Mouse (Mus musculus) liver, embryonic 13.5 days (tissue): ENCODE data around the gene C1ql1. TPM values are rescaled to one million over a fixed set of nuclear protein-coding genes. Genes with fewer than 3 reads are reported as not detected.

Experiments
- ATAC-seq: fragments of 200-750 bp; cut with Nextera tagmentation; 2 replicates; pipeline ENCODE4 v1.8.0; 2017; ENCODE audit warnings: low read depth, mild to moderate bottlenecking, moderate number of reproducible peaks, moderate library complexity
- DNase-seq: peaks from one replicate; pipeline ENCODE4 v3.0.0; 2022
- H3K27ac ChIP-seq: fragments of 300-500 bp; sonication (generic); 2 replicates; pipeline ENCODE4 v1.5.1; 2015; ENCODE audit warnings: moderate library complexity, mild to moderate bottlenecking, inconsistent platforms
- H3K27me3 ChIP-seq: fragments of 300-500 bp; sonication (generic); 2 replicates; pipeline ENCODE4 v1.6.1; 2015; ENCODE audit warnings: mild to moderate bottlenecking, inconsistent platforms
- H3K36me3 ChIP-seq: fragments of 300-500 bp; sonication (generic); 2 replicates; pipeline ENCODE4 v1.6.1; 2015; ENCODE audit warnings: mild to moderate bottlenecking, inconsistent platforms
- H3K4me1 ChIP-seq: fragments of 300-500 bp; sonication (generic); replicated peaks from 2 replicates; pipeline ENCODE4 v1.6.1; 2015; ENCODE audit warnings: inconsistent platforms
- H3K4me2 ChIP-seq: fragments of 300-500 bp; sonication (generic); 2 replicates; pipeline ENCODE4 v1.6.1; 2015; ENCODE audit warnings: inconsistent platforms, mild to moderate bottlenecking, moderate library complexity
- H3K4me3 ChIP-seq: fragments of 300-500 bp; sonication (generic); replicated peaks from 2 replicates; pipeline ENCODE4 v1.5.1; 2015; ENCODE audit warnings: mild to moderate bottlenecking, inconsistent platforms
- H3K9ac ChIP-seq: fragments of 300-500 bp; sonication (generic); 2 replicates; pipeline ENCODE4 v1.6.1; 2015; ENCODE audit warnings: mild to moderate bottlenecking, inconsistent platforms
- H3K9me3 ChIP-seq: fragments of 300-500 bp; sonication (generic); replicated peaks from 2 replicates; pipeline ENCODE4 v1.6.1; 2016; ENCODE audit warnings: inconsistent platforms
- WGBS: fragments of 180-500 bp; shearing (Covaris S2); methylation state at CpG from one replicate; pipeline ENCODE4 v1.1.7; 2015; ENCODE audit not compliant: insufficient replicate concordance; 5-methylcytosine and 5-hydroxymethylcytosine counted together
- polyA plus RNA-seq: library from polyadenylated mRNA; unstranded; fragments of >200 nt; fragmentation: Nextera tagmentation; extraction: Ambion mirVana; gene quantifications from 2 replicates; pipeline ENCODE4 v1.2.1, GENCODE M21; 2015

Gene C1ql1
- 0.07 and 0.10 TPM in 2 replicates for polyA plus RNA-seq

DNA sequence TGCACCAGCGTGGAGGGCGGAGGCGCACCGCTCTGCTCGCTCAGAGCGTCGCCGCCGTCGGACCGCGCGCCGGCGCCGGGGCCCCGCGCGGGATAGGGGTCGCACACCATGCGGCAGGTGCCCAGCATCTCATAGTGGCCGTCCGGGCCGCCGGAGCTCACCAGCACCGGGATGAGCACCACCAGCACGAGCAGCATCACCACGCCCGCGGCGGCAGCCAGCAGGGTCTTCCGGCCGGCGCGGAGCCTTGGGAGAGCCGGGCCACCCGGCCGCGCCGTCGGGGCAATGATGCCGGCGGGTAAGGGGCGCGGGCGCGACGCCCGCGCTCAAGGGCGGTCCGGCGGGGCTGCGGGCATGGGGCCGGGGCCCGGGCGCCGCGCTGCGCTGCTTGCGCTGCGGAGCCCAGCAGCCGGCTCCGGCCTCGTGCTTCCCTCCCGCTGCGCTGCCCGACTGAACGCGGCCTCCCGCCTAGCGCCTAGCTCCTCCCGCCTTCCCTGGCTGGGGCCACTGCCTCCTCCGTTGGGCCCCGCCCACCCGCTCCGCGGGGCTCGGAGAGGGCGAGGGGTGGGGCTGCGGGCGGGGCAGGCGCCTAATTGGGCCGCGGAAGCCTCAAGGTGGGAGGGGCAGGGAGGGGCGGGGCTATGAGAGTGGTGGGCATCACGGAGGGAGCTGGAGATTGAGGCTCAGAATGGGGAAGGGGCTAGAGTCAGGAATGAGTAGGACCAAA is at the start of gene C1ql1:
Gene C1ql1 (minus strand): TSS at position 424 of the 727 bp plus-strand sequence.
- ATAC-seq = peak; percentile 90
- peak within 1 kb of the TSS; percentile 43 for H3K4me3 ChIP-seq
- peak within 1 kb of the TSS; percentile 59 for H3K4me2 ChIP-seq
- no peaks in the 10 kb centered on the region for H3K9me3 ChIP-seq
- no peak within 1 kb of the TSS for H3K9ac ChIP-seq
- H3K27me3 ChIP-seq = peaks cover 100% of the 10 kb centered on the region
- H3K4me1 ChIP-seq = peaks cover 48% of the 10 kb centered on the region
- no peaks in the 10 kb centered on the region for H3K36me3 ChIP-seq
- no peak within 1 kb of the TSS for H3K27ac ChIP-seq
- peak; percentile 80 for DNase-seq
- WGBS = 2% methylated on average over 70 of the region's 87 CpGs

DNA sequence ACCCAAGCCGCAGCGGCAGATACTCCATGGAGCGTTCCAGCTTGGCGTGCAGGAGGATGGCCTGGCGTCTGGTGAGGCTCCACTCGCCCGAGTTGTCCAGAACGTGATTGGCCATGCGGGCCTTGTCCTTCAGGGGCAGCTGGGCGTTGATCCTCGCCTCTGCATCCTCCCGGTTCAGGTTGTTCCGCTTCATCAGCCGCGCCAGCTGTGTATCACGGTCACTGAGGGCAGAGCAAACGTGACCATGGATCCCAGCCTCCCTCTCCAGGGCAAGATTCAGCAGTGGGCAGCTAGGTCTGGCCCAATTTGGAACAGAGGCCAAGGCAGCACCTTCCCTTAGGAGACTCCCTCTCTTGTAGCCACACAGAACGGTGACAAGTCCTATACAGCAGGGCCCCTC is 48.5 kb upstream of the C1ql1 start:
- 85% methylated on average over 18 of the region's 18 CpGs for whole genome bisulfite sequencing
- no peak for ATAC-seq
- Histone ChIP-seq H3K9ac (no peak overlapping the region), H3K4me2 (no peak overlapping the region), H3K4me1 (peaks cover 33% of the 10 kb centered on the region), H3K27me3 (peaks cover 29% of the 10 kb centered on the region), H3K27ac (no peak overlapping the region), H3K36me3 (peaks cover 55% of the 10 kb centered on the region), H3K9me3 (no peaks in the 10 kb centered on the region), H3K4me3 (no peak overlapping the region)
- DNase-seq = no peak

DNA sequence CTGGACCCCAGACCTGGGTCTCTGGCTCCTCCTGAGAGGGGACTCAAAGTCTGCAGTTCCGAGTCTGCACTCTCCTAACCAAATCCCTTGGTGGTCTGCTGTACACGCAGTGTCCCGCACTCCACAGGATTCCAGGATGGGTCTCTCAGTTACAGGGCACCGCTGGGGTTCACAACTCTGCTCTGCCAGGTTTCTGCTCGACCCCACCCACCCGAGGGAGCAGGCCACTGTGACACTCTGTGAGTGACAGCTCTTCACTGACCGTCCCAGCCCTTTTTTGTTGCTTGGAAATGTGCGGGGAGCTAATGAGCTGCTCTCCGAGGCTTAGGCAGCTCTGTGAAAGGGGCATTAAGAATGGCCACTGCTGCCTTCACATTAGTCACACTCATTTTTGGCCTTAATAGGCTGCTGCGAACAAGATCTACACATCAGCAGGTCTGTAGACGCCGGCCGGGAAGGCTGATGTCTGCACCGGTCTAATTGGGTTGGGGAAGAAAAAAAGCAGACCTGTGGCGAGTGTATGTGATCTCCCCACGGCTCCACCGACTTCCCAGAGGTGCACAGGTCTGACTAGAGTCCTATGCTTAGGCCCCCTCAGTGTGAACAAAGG is 47.0 kb upstream of the C1ql1 start:
- Histone ChIP-seq H3K4me1 (peaks cover 24% of the 10 kb centered on the region), H3K36me3 (peaks cover 44% of the 10 kb centered on the region), H3K9me3 (no peaks in the 10 kb centered on the region), H3K27ac (no peak overlapping the region), H3K4me3 (no peak overlapping the region), H3K9ac (no peak overlapping the region), H3K4me2 (no peak overlapping the region), H3K27me3 (peaks cover 43% of the 10 kb centered on the region)
- 65% methylated on average over 17 of the region's 17 CpGs for WGBS
- no peak for ATAC-seq
- DNase-seq = no peak

DNA sequence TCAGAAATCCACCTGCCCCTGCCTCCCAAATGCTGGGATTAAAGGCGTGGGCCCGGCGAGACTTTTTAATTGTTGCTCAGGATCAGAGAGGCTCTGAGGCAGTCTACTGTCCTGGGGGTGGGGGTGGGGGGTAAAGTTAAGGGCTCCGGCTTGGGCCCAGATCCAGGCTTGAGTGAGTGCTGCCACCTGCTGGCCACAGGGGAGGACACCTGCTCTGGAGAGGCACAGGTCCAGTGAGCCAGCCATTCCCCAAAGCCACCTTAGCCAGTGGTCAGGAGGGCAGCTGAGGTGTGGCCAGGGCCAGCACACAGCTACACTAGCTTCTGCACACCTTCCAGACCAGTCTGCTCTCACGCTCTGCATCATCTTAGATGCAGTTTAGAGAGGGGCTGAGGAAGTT is 46.5 kb upstream of the C1ql1 start:
- Histone ChIP-seq H3K36me3 (peaks cover 38% of the 10 kb centered on the region), H3K4me1 (peaks cover 19% of the 10 kb centered on the region), H3K4me2 (no peak overlapping the region), H3K27me3 (peaks cover 49% of the 10 kb centered on the region), H3K9ac (no peak overlapping the region), H3K9me3 (no peaks in the 10 kb centered on the region), H3K27ac (no peak overlapping the region), H3K4me3 (no peak overlapping the region)
- WGBS = 7% methylated on average over 5 of the region's 5 CpGs
- DNase-seq (peak; percentile 47), ATAC-seq (0 out of 2 replicates have a peak, but pooled peaks have one; percentile 37)

DNA sequence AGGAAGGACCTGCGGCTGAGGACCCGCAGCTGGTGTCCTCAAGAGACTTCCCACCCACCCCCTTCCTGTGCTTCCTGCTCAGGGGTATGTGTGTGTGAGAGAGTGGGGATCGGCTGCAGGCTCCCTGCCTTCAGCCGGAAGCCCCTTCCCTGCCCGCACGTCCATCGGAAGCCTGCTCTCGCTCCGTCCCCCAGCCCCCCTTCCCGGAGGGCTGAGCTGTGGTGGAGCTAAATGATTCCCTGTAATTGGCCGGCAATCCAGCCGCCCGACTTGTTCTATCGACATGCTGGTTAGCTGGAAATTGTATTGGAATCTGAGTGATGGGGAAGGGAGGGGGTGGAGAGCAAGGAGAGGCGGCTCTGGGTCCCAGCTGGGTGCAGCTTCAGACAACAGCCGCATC is 45.2 kb upstream of the C1ql1 start:
- Histone ChIP-seq H3K4me1 (peaks cover 13% of the 10 kb centered on the region), H3K9me3 (no peaks in the 10 kb centered on the region), H3K4me2 (0 out of 2 replicates have a peak overlapping the region, but pooled peaks have one; percentile 19), H3K4me3 (no peak overlapping the region), H3K27ac (no peak overlapping the region), H3K36me3 (peaks cover 27% of the 10 kb centered on the region), H3K9ac (no peak overlapping the region), H3K27me3 (peaks cover 61% of the 10 kb centered on the region)
- ATAC-seq (no peak), DNase-seq (no peak)
- 5% methylated on average over 16 of the region's 16 CpGs for WGBS

DNA sequence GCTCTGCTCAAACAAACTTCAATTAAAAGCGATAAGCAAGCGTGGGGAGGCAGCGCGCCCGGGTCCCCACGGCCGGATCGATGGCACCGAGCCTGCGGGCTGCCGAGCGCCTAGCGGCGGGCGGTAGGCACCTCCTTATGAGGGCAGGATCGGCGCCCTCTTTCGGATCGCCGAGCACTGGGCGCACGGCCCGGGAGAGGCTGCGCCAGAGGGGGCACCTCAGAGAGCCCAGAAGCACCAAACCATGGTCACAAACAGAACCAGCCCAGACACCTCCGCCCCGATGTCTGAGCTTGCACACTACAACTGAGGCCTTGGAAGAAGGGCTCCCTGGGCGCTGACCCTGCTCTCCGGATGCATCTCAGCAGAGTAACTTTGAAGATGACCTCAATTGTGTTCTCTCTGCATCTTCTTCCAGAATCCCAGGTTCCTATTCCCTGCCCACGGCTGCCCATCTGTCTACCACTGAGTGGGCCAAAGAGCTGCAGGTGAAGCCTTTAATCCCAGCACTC is 43.7 kb upstream of the C1ql1 start:
- Histone ChIP-seq H3K9ac (no peak overlapping the region), H3K4me2 (peak overlapping the region; percentile 56), H3K4me1 (peaks cover 13% of the 10 kb centered on the region), H3K36me3 (peaks cover 12% of the 10 kb centered on the region), H3K9me3 (no peaks in the 10 kb centered on the region), H3K27me3 (peaks cover 65% of the 10 kb centered on the region), H3K4me3 (peak overlapping the region; percentile 32), H3K27ac (no peak overlapping the region)
- ATAC-seq (no peak), DNase-seq (no peak)
- 1% methylated on average over 29 of the region's 29 CpGs for WGBS

DNA sequence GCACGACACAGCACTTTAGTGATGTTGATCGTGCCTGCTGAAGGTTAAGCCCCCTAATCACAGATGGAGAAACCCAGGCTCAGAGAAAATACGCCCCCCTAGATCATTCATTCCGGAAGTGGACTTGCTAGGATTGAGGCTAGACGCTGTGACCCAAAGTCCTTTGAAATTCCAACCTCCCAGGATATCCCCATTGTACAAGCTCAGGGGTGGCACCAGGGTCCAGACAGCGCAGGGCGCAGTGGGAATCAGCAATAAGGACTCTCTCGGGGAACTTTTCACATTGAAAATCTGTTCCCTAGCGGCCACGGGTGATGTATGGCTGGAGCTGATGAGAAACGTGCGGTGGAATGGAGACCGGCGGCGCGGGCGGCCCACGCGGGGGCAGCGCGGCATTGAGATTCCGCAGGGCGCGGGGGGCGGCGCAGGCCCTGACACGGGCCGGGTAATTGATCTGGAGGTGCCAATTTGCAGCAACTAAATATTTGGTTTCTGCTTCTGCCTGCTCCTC is 43.2 kb upstream of the C1ql1 start:
- WGBS = 10% methylated on average over 28 of the region's 28 CpGs
- H3K4me1 ChIP-seq = peaks cover 13% of the 10 kb centered on the region
- no peaks in the 10 kb centered on the region for H3K9me3 ChIP-seq
- no peak overlapping the region for H3K27ac ChIP-seq
- peaks cover 7% of the 10 kb centered on the region for H3K36me3 ChIP-seq
- no peak for DNase-seq
- H3K4me2 ChIP-seq = peak overlapping the region; percentile 56
- no peak overlapping the region for H3K9ac ChIP-seq
- H3K4me3 ChIP-seq = peak overlapping the region; percentile 32
- H3K27me3 ChIP-seq = peaks cover 65% of the 10 kb centered on the region
- no peak for ATAC-seq

DNA sequence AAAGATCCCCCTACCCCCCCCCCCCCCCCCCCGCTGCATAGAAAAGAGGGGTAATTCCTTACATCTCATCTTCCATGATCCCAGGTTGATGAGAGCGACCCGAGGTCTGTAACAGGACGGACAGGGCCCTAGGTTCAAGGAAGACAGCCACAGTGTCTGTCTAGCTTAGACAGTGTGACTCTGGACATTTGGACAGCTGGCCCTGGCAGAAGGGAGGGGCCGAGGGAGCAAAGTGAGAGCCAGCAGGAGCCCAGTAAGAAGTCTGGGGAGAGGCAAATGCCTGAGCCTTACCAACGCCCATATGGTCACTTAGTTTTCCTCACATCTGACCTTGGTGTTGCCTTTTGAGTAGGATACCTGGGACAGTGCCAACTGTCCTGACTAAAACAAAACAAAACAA is 38.7 kb upstream of the C1ql1 start:
- ATAC-seq (no peak), DNase-seq (no peak)
- 58% methylated on average over 6 of the region's 6 CpGs for WGBS
- Histone ChIP-seq H3K4me1 (peaks cover 7% of the 10 kb centered on the region), H3K36me3 (no peaks in the 10 kb centered on the region), H3K4me2 (no peak overlapping the region), H3K9me3 (no peaks in the 10 kb centered on the region), H3K27me3 (peaks cover 48% of the 10 kb centered on the region), H3K9ac (no peak overlapping the region), H3K27ac (no peak overlapping the region), H3K4me3 (no peak overlapping the region)

DNA sequence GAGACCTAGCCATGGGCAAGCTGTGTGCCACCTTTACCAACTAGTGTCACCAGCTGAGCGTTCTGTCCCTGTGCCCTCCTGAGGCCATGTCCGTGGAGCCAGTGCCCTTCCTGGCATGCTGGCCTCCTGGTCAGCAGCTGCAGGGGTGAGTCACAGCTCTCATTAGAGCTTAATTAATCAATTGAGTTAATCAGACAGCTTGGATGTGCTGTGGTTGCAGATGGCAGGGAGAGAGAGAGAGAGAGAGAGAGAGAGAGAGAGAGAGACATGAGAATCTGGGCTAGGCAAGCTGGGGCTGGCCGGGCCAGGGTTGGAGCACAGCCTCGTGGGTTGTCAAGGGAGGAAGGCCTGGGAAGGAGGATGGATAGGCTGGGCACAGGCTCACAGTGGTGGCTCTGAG is 38.1 kb upstream of the C1ql1 start:
- ATAC-seq (no peak), DNase-seq (no peak)
- Histone ChIP-seq H3K4me2 (no peak overlapping the region), H3K4me3 (no peak overlapping the region), H3K36me3 (no peaks in the 10 kb centered on the region), H3K4me1 (peaks cover 2% of the 10 kb centered on the region), H3K27me3 (peaks cover 46% of the 10 kb centered on the region), H3K9ac (no peak overlapping the region), H3K9me3 (no peaks in the 10 kb centered on the region), H3K27ac (no peak overlapping the region)
- 56% methylated on average over 4 of the region's 4 CpGs for WGBS

DNA sequence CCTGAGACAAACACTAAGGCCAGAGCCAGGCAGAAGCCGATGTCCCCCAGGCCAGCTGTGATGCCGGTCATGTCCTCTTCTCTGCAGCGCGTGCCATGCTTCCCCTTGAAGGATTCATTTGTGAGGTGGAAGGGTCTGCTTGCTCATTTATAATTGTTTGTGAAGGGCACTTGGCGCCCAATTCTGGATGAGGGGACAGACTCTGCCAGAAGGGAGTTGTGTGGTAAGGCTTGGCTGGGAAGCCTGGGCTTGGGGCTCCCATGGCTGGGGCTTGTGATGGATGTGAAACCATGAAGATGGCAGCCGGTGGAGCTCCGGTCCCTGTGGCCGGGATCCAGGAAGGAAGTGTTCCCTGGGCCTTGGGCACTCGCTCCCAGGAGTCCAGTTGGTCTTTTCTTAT is 37.6 kb upstream of the C1ql1 start:
- H3K36me3 ChIP-seq = no peaks in the 10 kb centered on the region
- H3K27me3 ChIP-seq = peaks cover 41% of the 10 kb centered on the region
- H3K9ac ChIP-seq = no peak overlapping the region
- H3K4me3 ChIP-seq = no peak overlapping the region
- no peaks in the 10 kb centered on the region for H3K4me1 ChIP-seq
- H3K9me3 ChIP-seq = no peaks in the 10 kb centered on the region
- no peak for ATAC-seq
- 71% methylated on average over 9 of the region's 9 CpGs for WGBS
- H3K4me2 ChIP-seq = no peak overlapping the region
- no peak for DNase-seq
- H3K27ac ChIP-seq = no peak overlapping the region

DNA sequence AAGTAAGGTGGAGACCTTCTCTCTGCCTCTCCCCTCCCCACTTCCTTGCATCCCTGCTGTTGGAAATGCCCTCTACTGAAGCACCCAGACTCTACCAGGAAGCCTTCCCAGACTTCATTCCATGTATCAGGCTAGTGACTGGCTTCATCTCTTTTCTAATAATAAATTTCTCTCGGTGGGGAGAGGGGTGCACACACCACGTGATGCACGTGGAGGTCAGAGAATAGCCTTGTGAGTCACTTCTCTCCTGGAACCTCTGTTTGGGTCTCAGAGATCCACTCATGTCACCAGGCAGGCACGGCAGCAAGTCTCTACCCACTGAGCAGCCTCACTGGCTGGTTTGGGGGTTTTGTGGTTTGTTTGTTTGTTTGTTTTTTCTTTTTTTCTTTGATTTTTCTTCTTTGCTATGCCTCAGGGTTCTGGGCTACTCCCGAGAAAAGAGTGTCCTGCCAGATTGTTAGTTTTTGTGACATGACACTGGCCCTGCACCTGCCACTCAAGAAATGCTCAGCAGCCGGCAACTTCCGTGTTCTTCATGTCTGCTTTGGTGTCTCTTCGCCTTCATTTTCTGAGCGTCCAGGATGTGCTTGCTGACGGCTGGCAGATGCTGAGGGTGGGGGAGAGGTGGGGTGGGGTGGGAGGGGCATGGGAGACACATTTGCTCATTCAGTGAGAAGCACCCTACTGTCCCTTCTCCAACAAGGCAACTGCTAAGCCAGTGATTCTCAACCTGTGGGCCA is 34.8 kb upstream of the C1ql1 start:
- 38% methylated on average over 10 of the region's 10 CpGs for WGBS
- no peak overlapping the region for H3K9ac ChIP-seq
- DNase-seq = no peak
- peaks cover 14% of the 10 kb centered on the region for H3K27me3 ChIP-seq
- no peak overlapping the region for H3K4me3 ChIP-seq
- no peaks in the 10 kb centered on the region for H3K9me3 ChIP-seq
- no peak overlapping the region for H3K27ac ChIP-seq
- no peaks in the 10 kb centered on the region for H3K36me3 ChIP-seq
- no peak for ATAC-seq
- no peaks in the 10 kb centered on the region for H3K4me1 ChIP-seq
- no peak overlapping the region for H3K4me2 ChIP-seq
